Mouse (Mus musculus) adrenal gland (tissue): Measurements from ENCODE around the gene Olfr1054.
"Not testable (repeated sequence)": the region's sequence is repeated elsewhere in the genome, so short reads cannot be mapped to it uniquely, and the experiment has no call there.

Experiments
- intact Hi-C: fragments of 180-260 bp; cut with DNase I; formaldehyde crosslinking; loops from one replicate; pipeline ENCODE4 v1.15.1; 2025
- long read RNA-seq, 2 experiments: library from polyadenylated mRNA; unstranded; transcript quantifications; one replicate each; pipeline ENCODE4 v2.0.0; 2020; ENCODE audit warnings: borderline replicate concordance in 1 of 2; ENCODE audit not compliant: insufficient replicate concordance in 1 of 2

The Olfr1054 gene
- long read RNA-seq, experiment 1, result 0 reads
- long read RNA-seq, experiment 2, result 0 reads

DNA sequence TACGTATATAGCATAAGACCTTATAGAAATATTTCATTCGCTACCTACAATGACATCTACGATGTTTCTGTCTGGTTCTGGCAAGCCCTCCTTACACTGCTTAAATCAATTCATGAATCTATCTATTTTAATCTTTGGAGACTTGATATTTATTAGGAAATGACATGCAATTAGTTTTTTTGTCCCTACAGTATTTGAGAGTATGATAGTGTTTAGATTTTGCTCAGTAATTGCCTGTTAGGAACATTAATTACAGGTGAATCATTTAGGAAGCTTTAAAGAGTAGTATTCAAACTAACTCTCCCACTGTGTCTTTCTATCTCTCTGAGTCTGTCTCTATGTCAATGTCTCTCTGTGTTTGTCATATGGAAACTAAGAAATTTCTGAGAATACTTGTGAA is at the start of gene Olfr1054:
TSS of gene Olfr1054 (minus strand) at position 101 of the 400 bp plus-strand sequence.
- intact Hi-C loops, result no loop called here

DNA sequence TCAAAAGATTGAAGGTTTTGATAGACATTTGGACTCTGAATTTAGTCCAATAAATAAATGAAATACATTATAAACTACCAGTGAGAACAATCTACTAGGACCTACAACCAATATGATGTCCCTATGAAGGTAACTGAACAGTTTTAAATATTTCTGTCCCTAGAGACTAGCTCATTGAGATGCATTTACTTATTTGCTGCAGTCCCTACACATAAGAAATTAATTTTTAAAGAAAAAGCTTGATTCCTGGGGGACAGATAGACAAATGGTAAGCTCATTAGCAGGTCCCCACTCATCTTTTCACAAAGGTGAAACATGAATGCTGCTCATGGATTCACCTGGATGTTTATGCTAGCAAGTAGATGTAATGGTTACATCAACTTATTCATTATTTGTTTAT is 43.1 kb upstream of the Olfr1054 start, which contains the start of gene Olfr1057:
TSS of gene Olfr1057 (minus strand) at position 101 of the 400 bp plus-strand sequence.
- intact Hi-C loops, result no loop called here

DNA sequence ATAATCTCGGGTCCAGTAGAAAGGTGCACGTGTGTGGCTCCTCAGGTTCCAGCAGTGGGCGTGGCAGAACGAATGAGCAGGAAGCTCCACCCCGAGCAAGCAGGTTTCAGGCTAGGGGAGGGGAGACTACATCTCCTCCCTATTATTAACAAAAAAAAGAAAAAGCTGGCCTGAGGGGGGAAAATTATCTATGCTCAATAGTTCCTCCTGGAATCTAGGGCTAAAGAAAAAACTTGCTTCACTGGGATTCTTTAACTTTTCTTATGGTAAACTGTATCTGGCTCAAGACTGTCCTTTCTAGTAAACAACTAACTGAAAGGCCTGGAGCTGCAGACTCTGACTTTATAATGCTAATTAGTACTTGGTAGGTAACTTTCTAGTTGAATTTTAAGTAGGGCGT is 31.1 kb upstream of the Olfr1054 start:
- intact Hi-C loops, result not testable (repeated sequence)

DNA sequence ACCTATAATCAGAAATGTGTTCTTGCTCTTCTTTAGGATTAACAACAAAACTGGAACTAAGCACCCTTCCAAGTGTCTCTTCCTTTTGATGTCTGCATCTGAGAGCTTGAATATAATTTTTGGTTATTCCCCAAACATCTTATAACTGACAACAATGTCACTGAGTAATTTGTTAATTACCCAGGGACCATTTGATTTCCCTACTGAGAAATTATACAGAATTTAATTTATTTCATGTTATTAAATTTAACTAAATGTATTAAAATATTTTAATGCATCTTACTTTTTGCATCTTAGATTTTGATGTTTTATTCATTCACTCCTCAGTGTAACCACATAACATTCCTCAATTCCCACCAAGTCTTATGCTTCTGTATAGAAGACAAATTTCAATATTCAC is 27.1 kb upstream of the Olfr1054 start, which contains the start of gene Olfr1056:
TSS of gene Olfr1056 (minus strand) at position 101 of the 400 bp plus-strand sequence.
- intact Hi-C loops, result no loop called here

DNA sequence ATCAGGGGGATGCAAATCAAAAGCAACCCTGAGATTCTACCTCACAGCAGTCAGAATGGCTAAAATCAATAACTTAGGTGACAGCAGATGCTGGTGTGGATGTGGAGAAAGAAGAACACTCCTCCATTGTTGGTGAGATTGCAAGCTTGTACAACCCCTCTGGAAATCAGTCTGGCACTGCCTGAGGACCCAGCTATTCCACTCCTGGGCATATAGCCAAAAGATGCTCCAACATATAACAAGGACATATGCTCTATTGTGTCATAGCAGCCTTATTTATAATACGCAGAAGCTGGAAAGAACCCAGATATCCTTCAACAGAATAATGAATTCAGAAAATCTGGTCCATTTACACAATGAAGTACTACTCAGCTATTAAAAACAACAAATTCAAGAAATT is 16.5 kb upstream of the Olfr1054 start:
- intact Hi-C loops, result not testable (repeated sequence)

DNA sequence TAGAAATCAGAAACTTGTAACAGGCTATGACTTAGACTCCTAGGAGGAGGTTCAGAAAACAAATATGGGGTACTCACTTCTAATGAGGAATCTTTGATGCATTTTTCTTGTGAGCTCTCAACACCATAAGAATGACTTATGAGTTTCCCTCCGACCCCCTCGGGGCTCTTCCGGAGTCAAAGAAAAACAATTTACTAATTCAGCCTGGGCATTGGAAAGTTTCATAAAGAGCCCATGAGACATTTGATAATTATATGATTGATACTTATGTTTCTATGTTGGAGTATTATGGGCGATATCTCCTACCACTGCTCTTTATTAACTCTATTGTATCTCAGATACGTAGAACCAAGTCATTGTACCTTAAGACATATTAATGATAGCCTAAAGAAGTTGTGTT is 15.0 kb upstream of the Olfr1054 start, which contains the start of gene Olfr1055:
TSS of gene Olfr1055 (minus strand) at position 101 of the 400 bp plus-strand sequence.
- intact Hi-C loops, result no loop called here

DNA sequence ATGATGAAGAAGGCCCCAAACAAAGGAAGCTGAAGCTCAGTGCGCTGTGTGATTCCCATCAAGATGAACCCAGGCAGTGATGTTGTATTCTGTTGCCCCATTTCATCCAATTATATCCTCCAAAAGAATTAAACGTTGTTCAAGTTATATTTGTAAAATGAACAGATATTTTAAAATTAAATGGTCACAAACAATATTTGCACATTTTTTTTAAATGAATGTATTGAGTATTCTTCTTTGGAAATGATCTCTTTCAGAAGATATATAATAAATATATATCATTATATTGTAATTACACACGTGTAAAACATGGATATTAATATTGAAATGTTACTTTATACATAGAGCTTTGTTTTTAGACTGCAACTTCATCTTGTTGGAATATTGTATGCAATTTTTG is 20.0 kb downstream of the Olfr1054 start, which contains the start of gene Olfr1053:
TSS of gene Olfr1053 (minus strand) at position 101 of the 400 bp plus-strand sequence.
- intact Hi-C loops, result no loop called here

DNA sequence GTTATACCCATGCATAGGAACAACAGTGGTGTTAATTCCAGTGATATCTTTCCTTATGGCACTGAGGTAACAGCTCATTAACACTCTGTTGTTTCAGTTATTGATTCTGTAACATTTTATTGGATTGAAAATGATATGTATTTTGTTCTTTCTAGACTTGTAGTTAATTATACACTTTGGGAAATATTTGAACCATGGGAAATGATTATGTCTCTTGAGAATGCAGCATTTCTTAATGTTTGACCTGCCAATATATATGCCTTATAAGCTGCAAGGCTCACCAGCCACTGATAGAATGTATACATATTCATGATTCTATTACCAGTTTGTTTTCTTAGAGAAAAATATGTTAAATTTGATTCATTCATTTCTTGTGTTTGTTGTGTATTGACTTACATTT is 43.1 kb downstream of the Olfr1054 start, which contains the start of gene Olfr1052:
TSS of gene Olfr1052 (plus strand) at position 301 of the 400 bp plus-strand sequence.
- intact Hi-C loops, result no loop called here
